Mouse (Mus musculus) G1E-ER4 (cell line): ENCODE data around the gene Gck. TPM values are rescaled to one million over a fixed set of nuclear protein-coding genes. Genes with fewer than 3 reads are reported as not detected.

Experiments used
- GATA1 ChIP-seq: IDR thresholded peaks from one replicate; pipeline ENCODE4 v1.8.0; 2012; ENCODE audit warnings: low read length, inconsistent platforms
- polyA plus RNA-seq: library from polyadenylated mRNA; stranded (reverse); fragments of >175 nt; gene quantifications from 2 replicates; pipeline ENCODE4 v1.2.3, GENCODE M21; 2012

Gck gene
- polyA plus RNA-seq = not detected in 2 replicates

DNA sequence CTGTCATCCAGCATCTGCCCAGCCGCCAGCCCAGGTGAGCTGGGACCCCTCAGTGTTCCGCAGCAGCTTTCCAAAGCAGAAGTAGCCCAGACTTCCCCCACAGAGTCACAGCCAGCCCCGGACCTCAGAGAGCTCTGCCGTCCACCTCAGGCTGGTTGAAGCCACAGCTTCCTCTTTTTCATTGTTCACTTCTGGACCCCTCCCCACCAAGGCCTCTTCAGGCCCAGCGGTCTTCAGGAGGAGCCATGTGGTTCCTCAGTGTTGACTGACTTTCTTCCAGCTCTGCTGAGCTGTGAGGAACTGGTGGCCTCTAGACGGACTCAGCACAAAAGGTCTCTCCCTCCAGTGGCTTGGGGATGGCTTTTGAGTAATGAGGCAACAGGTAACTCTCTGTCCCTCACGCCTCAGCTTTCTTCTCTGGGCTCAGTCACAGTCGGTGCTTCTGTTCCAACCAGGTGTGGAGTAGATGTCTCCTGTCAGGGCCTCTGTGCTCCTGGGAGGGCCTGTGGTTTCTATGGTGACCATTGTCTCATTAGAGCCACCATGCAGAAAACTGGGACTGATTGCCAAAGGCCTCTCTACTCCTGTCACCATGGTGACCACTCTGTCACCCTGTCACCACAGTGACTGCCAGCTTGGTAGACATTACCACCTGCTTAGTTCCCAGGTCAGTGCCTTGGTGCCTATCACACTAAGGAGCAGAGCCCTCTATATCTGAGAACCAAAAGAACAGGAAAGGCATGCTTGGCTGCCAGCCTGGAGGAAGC lies at the start of gene Gck:
Gene Gck, minus strand, starts transcription at position 496 of the 767 bp plus-strand sequence.
- TF ChIP-seq GATA1 = no peak

DNA sequence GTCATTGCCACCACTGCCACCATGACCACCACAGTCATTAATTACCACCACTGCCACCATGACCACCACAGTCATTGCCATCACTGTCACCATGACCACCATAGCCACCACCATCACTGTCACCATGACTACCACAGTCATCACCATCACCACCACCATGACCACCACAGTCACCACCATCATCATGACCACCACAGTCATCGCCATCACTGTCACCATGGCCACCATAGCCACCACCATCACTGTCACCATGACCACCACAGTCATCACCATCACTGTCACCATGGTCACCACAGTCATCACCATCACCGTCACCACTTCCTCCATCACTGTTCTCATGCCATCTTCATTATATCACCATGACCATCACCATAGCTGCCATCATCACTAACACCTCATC lies 48.6 kb upstream of the Gck start:
- TF ChIP-seq GATA1 = no peak

DNA sequence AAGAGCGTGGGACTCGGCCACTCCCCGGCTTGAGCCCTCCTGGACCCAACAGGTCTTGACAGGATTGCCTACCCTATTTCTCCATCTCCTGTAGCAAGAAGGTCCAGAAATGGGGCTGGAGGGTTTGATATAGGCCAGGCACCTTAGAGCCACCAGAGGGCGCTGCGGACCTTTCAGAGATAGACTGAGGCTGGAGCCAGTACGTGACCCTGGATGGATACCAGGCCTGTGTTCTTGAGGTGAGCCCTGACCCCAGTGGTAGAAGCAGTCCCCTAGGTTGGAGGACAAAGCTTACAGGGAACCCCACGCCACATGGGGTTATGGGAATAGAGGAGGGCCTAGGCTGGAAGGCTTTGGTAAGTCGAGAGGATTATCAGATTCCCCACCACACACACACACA lies 46.1 kb upstream of the Gck start:
- TF ChIP-seq GATA1 = no peak

DNA sequence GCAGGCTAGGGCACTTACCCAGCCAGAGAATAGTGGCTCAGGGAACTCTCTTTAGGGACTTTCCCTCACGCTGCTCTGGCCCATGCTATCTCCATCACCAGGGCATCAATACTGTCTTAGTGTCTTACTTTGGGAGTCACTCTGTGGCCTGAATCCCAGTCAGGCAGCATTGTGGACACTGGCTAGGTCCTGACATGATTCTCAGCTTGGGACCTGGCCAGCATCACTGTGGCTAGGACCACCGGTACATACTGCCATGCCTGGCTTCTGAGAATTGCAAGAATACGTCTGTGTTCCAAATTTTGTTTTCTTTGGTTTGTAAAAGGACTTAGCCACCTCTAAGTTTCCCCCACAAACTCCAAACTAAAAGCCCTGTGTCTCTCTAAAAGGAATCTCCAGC lies 45.0 kb upstream of the Gck start:
- no peak for TF ChIP-seq GATA1

DNA sequence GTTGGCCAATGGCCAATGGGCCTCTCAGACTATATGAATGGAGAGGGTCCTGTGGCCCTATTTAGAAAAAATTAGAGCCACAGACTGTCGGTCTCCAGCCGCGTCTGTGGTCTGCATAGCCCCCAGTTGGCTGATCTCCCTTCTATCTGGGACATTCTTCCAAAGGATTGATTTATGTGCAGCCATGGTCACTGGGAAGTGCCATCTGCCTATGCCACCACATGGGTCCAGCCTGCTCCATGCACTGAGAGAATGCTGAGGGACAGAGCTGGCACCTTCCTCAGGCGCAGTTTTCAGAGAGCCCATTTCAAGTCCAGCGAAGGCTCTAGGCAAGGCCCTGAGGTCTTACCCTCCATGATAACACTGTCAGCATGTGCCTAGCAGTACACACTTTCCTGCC lies 44.3 kb upstream of the Gck start:
- no peak for TF ChIP-seq GATA1

DNA sequence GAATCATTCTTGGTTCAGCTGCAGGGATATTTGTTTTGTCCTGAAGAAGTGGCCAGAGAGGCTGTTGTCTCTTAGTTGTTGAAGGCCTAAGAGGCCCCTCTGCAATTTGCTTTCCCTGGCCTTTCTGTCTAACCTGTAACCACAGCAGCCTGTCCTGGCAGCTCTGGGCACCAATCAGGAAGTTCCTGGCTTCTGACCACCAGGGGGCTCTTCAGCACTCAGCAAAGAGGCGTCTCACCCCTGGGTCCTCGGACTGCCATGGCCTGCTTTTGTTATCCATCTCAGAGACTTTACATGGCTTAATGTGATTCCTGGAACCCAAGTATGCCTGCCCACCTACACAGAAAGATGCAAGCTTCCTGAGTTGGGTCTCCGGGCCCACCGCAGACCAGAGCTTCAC lies 41.0 kb upstream of the Gck start:
- TF ChIP-seq GATA1 = no peak

DNA sequence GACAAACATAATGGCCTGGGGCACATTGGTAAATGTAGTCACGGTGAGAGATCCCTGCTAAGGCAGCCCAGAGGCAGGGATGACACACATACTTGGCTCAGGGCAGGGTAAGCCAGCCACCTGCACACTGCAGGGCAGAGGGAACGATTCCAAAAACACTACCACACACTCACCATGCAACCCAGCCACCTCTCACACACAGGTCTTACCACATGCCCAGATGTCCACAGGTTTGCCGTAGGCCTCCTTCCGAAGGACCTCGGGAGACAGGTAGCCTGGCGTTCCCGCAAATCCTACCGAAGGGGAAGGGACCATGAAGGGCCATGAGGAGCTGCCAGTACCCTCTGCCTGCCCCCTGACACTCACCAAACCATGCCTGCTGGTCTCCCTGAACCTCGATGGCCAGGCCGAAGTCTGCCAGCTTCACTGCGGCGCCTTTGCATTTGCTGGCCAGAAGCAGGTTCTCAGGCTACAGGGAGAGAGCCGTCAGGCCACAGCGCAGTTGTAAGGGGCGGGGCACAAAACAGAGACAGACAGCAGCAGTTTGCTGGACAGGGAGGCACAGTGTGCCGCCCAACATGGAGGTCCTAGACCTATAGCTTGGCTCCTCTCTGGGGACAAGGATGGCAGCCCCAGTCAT lies 40.2 kb upstream of the Gck start:
- TF ChIP-seq GATA1 = no peak

DNA sequence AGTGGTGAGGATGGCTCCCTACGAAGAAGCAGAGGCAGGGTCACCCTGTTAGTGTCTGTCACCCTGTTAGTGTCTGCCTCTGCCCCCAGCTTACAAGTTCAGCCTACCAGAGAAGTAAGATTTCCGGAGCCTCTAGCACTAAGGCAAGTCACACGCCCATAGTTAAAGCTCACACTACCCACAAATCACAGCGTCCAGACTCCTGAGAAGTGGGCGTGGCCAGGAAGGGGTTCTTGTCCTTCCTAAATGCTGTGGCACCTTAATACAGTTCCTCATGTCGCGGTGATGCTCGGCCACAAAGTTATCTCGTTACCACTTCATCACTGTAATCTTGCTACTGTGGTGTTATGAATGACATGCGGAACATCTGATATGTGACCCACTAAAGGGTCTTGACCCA lies 38.2 kb upstream of the Gck start:
- no peak for TF ChIP-seq GATA1

- TF ChIP-seq GATA1 = no peak
Observed at GRCm38 (mm10) chr11:5983629-5984028, 33.7 kb upstream of the Gck start.

DNA sequence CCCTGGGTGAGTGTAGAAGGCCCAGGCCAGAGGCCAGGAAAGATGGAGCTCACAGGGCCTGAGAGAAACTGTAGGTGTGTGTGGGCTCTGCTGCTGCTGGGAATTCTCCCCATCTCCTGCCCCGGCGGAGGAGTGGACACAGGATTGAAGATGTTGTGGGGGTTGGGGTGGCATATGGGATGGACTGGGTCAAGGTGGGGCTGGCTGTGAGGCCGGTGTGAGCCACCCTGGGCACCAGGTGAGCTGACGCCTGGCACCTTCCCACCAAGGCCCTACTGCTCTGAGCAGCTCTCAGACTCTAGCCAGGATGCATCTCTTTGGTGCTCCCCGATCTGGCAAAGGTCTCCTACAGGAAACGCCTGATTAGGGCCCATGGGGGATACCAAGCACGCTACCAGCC lies 31.4 kb upstream of the Gck start:
- TF ChIP-seq GATA1 = no peak

GRCm38 (mm10) chr11:5980561-5980960 lies 30.7 kb upstream of the Gck start:
- TF ChIP-seq GATA1 = no peak

GRCm38 (mm10) chr11:5980108-5980507 lies 30.2 kb upstream of the Gck start:
- TF ChIP-seq GATA1 = no peak

DNA sequence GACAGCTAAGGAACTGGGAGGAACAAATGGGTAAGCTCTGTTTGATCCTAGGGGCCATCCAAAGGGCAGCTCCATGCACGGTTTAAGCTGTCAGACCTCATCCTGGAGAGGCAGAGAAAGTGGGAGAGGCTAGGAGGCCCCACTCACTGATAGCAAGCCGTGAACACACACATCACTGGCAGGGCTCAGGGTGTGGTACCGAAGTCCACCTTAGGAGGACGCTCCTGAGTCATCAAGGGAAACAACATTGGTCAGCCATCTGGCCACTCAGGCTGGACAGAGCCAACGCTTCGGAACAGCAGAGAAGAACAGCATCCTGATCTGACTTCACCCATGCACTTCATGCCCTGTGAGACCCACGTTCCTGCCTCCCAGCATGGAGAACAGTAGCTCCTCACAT lies 29.2 kb upstream of the Gck start:
- no peak for TF ChIP-seq GATA1

GRCm38 (mm10) chr11:5976106-5976505 lies 26.2 kb upstream of the Gck start:
- TF ChIP-seq GATA1 = no peak

DNA sequence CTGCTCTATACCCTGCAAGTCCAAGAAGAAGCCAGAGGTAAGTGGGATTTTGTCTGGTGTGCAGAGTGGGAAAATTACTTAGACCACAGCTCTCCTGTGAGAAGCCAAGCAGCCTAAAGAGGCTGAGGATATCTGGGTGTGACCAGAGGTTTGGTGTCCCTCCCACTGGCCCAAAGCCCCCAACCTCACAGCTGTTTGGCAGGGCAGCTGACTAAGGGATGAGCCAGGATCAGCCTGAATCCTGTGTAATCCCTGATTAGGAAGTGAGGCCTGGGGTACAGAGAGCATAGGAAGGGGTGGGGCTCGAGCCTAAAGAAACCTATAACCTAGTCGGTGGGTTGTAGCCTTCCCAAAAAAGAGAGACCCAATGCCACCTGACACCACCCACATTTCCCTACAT lies 25.2 kb upstream of the Gck start:
- no peak for TF ChIP-seq GATA1

DNA sequence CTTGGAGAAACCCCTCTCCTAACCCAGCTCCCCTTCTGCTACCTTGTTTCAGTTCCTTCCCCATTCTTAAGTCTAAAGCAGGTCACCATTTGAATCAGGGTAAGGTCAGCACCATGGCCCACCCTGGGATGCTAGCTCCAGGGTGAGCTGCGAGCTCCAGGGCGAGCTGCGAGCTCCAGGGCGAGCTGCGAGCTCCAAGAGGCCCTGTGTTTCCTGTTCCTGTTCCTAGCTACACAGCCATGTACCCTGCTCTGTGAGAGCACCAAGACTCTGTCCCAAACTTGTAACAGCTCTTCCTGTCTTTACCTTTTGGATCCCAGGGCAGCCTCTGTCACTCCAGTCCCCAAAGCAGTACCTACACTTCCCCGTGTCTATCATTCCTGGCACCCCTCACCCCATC lies 24.2 kb upstream of the Gck start:
- TF ChIP-seq GATA1 = no peak

GRCm38 (mm10) chr11:5973151-5973550 lies 23.3 kb upstream of the Gck start:
- no peak for TF ChIP-seq GATA1
